8 mouse cellular contexts compared by ENCODE assay signal in the genomic region with DNA sequence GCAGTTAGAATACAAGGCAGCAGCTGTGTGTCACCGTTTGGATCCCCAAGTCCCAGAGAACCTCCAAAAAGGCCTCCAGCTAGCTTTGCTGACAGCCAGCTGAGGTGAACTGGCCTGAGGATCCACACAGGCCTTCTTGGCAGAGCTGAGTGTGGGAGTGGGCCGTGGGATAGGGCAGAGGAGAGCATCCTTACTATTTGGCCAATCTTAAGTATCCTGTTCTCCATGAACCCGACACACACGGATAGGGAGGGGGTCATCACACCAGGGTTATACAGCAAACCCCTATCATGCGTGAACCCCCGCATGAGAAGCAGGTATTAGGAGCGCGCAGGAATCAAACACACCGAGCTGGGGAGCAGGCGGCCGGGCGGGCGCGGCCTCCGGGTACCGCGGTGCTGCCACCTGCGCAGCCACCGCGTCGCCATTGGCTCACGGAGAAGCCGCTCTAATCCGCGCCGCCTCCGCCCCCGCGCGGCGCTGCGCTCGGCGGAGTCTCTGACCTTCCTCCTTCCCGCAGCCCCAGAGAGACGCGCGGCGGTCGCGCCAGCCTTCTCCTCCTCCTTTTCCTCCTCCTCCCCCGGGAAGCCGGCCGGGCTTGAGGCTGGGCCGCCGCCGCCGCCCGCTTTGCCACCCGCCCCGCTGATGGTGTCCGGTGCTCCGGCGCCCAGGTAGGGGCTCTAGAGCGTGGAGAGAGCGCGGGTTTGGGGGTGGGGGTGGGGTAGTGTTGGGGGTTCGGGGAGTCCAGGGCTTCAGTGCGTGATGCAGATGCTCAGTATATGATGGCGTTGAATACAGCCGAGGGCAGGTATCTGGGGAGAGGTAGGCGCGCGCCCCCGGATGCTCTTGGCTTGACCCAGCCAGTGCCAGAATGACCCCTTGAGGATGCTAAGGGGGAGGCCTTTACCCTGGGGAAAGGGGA. TPM values are rescaled to one million over a fixed set of nuclear protein-coding genes. Genes with fewer than 3 reads are reported as not detected.
DNase-seq lines count a peak whose midpoint lies in the region; ATAC-seq and TF ChIP-seq lines count a peak whose summit lies in the region.

A gene (plus strand): TSS at position 421 of the 922 bp plus-strand sequence.

- TF ChIP-seq CTCF in lung, adult 2 months (IDR thresholded peaks at IDR 0.05; ENCODE audit: insufficient read depth, low read length) = no peak

- H3K4me3 ChIP-seq in lung, embryonic 15.5 days = peak within 1 kb of the TSS; percentile 44
- no peak within 1 kb of the TSS for H3K4me3 ChIP-seq in lung, adult 2 months (replicated peaks; ENCODE audit: extremely low read depth, low read depth, low read length)

- no peak for TF ChIP-seq POLR2A in lung, adult 2 months (IDR thresholded peaks at IDR 0.05; ENCODE audit: borderline replicate concordance, extremely low read depth, low read depth, low read length)

- H3K36me3 ChIP-seq in lung, embryonic 15.5 days = no peaks in the 10 kb centered on the region

- peaks cover 12% of the 10 kb centered on the region for H3K4me1 ChIP-seq in lung, embryonic 15.5 days
- no peaks in the 10 kb centered on the region for H3K4me1 ChIP-seq in lung, adult 2 months (ENCODE audit: control insufficient read depth, insufficient read depth, low read length)

- ATAC-seq in lung, embryonic 15.5 days (ENCODE audit: borderline replicate concordance, extremely low read depth, low FRiP score, low TSS enrichment) = no peak

- H3K27ac ChIP-seq in lung, embryonic 15.5 days = no peak within 1 kb of the TSS

- no peak for DNase-seq in lung, adult 2 months
- peak; percentile 91 to 93 for DNase-seq in cerebellum, postnatal 14 days
- peak; percentile 78 to 82 for DNase-seq in frontal cortex, postnatal 36 days (ENCODE audit: low spot score in 2 of 2)
- peak; percentile 59 to 75 for DNase-seq in layer of hippocampus, postnatal 10 days (ENCODE audit: low spot score in 2 of 2)
- peak; percentile 23 for DNase-seq in lung, postnatal 36 days
- peak; percentile 75 to 77 for DNase-seq in right cerebral cortex, postnatal 36 days (ENCODE audit: low spot score in 2 of 2)
- no peak for DNase-seq in gastrocnemius, adult 8-10 months (ENCODE audit: low spot score in 2 of 2)

- H3K9me3 ChIP-seq in lung, embryonic 15.5 days = no peaks in the 10 kb centered on the region

- no peak within 1 kb of the TSS for H3K9ac ChIP-seq in lung, embryonic 15.5 days

- H3K27me3 ChIP-seq in lung, embryonic 15.5 days = peaks cover 44% of the 10 kb centered on the region

- H3K4me2 ChIP-seq in lung, embryonic 15.5 days = peak within 1 kb of the TSS; percentile 76

- WGBS in lung, embryonic 15.5 days = 2% methylated on average over 63 of the region's 65 CpGs
- 4% methylated on average over 55 of the region's 65 CpGs for WGBS in lung, adult 2 months

RNA-seq across cellular contexts. Expression of the gene that starts here (rescaled TPM):
- polyA plus RNA-seq in lung, embryonic 15.5 days (2015; fragmentation: Nextera tagmentation; extraction: Ambion mirVana) = 0.61 and 0.93 TPM in 2 replicates
- 0.65 and 1.0 TPM in 2 replicates for polyA plus RNA-seq in lung, adult 2 months (2012; rRNA removed)
- total RNA-seq in layer of hippocampus, postnatal 10 days (2021) = 100 to 1,000 TPM; 180 to 190 TPM
- under 1 TPM in 2 of 4 experiments, not detected in 2; 0.15 to 0.51 TPM for total RNA-seq in gastrocnemius, adult 8-10 months (2022)

Comparison
In these comparisons a context has a peak if more than half of its experiments do, and no peak if none do; other contexts are left out.
1. RNA of the gene that starts here (total RNA-seq): 180 to 190 TPM in layer of hippocampus, postnatal 10 days; 0.15 to 0.51 TPM in gastrocnemius, adult 8-10 months; every median in the first group is over 100 times any median in the second.
2. DNase-seq: peak in cerebellum, postnatal 14 days (2 of 2), frontal cortex, postnatal 36 days (2 of 2), layer of hippocampus, postnatal 10 days (2 of 2), lung, postnatal 36 days (single experiment) and right cerebral cortex, postnatal 36 days (2 of 2); none in lung, adult 2 months (single experiment) and gastrocnemius, adult 8-10 months (0 of 2).